Mouse (Mus musculus) forebrain, embryonic 11.5 days (tissue): ENCODE measurements around the gene Tmbim6. TPM values are rescaled to one million over a fixed set of nuclear protein-coding genes. Genes with fewer than 3 reads are reported as not detected.
A peak's percentile ranks its signal among the peaks of the same experiment; 100 is the strongest.

Experiments
- ATAC-seq: fragments of 200-750 bp; cut with Nextera tagmentation; replicated peaks from 2 replicates; pipeline ENCODE4 v1.8.0; 2017; ENCODE audit warnings: moderate TSS enrichment; ENCODE audit not compliant: low FRiP score
- DNase-seq: peaks from one replicate; pipeline ENCODE4 v3.0.0-alpha.2; 2017; ENCODE audit warnings: low spot score
- H3K27ac ChIP-seq: fragments of 300-500 bp; sonication (generic); 2 replicates; pipeline ENCODE4 v1.5.1; 2014; ENCODE audit warnings: low read depth, low read length
- H3K27me3 ChIP-seq: fragments of 300-500 bp; sonication (generic); 2 replicates; pipeline ENCODE4 v1.6.1; 2014; ENCODE audit warnings: mild to moderate bottlenecking, low read length, mixed read lengths; ENCODE audit not compliant: control insufficient read depth, insufficient read depth
- H3K36me3 ChIP-seq: fragments of 300-500 bp; sonication (generic); 2 replicates; pipeline ENCODE4 v1.6.1; 2014; ENCODE audit warnings: mild to moderate bottlenecking, low read length, moderate library complexity, mixed read lengths; ENCODE audit not compliant: control insufficient read depth, insufficient read depth
- H3K4me1 ChIP-seq: fragments of 300-500 bp; sonication (generic); replicated peaks from 2 replicates; pipeline ENCODE4 v1.6.1; 2014; ENCODE audit warnings: low read length, mixed read lengths; ENCODE audit not compliant: control insufficient read depth, insufficient read depth
- H3K4me2 ChIP-seq: fragments of 300-500 bp; sonication (generic); 2 replicates; pipeline ENCODE4 v1.6.1; 2014; ENCODE audit warnings: low read depth, mild to moderate bottlenecking, low read length, moderate library complexity, mixed read lengths; ENCODE audit not compliant: severe bottlenecking
- H3K4me3 ChIP-seq: fragments of 300-500 bp; sonication (generic); 2 replicates; pipeline ENCODE4 v1.5.1; 2014; ENCODE audit warnings: low read depth, low read length
- H3K9ac ChIP-seq: fragments of 300-500 bp; sonication (generic); 2 replicates; pipeline ENCODE4 v1.6.1; 2014; ENCODE audit warnings: low read length
- H3K9me3 ChIP-seq: fragments of 300-500 bp; sonication (generic); 2 replicates; pipeline ENCODE4 v1.6.1; 2016; ENCODE audit warnings: low read length, mixed read lengths; ENCODE audit not compliant: control insufficient read depth
- WGBS: fragments of 180-500 bp; shearing (Covaris S2); extraction: QIAGEN DNeasy Blood & Tissue Kit; methylation state at CpG from one replicate; pipeline ENCODE4 v1.1.7; 2014; 5-methylcytosine and 5-hydroxymethylcytosine counted together
- polyA plus RNA-seq: library from polyadenylated mRNA; unstranded; fragments of >200 nt; fragmentation: Nextera tagmentation; extraction: Ambion mirVana; gene quantifications from 2 replicates; pipeline ENCODE4 v1.2.1, GENCODE M21; 2014

Gene Tmbim6
- polyA plus RNA-seq, 1 experiment from 2014 or later: 229 TPM

- Histone ChIP-seq H3K4me1 (peaks cover 7% of the 10 kb centered on the region; the same call in 1 of the 2 replicates), H3K9ac (peak overlapping the region; percentile 48), H3K4me2 (peak overlapping the region; percentile 36; the same call in 1 of the 2 replicates), H3K9me3 (no peaks in the 10 kb centered on the region), H3K27ac (peak overlapping the region; percentile 92), H3K27me3 (no peaks in the 10 kb centered on the region), H3K4me3 (no peak overlapping the region), H3K36me3 (no peaks in the 10 kb centered on the region)
- ATAC-seq (no peak), DNase-seq (no peak)
- WGBS: 26% methylated on average over 5 of the region's 5 CpGs
Measured at GRCm38 (mm10) chr15:99420101-99420500, 27.4 kb downstream of the Tmbim6 start.

GRCm38 (mm10) chr15:99420521-99421014 lies 27.9 kb downstream of the Tmbim6 start:
- H3K36me3 ChIP-seq: no peaks in the 10 kb centered on the region
- DNase-seq (peak; percentile 84), ATAC-seq (peak; percentile 83)
- H3K9ac ChIP-seq: peak overlapping the region; percentile 48
- 12% methylated on average over 12 of the region's 12 CpGs for WGBS
- no peaks in the 10 kb centered on the region for H3K9me3 ChIP-seq
- H3K4me1 ChIP-seq: peaks cover 7% of the 10 kb centered on the region; the same call in 1 of the 2 replicates
- H3K27me3 ChIP-seq: no peaks in the 10 kb centered on the region
- H3K4me3 ChIP-seq: no peak overlapping the region
- peak overlapping the region; percentile 36; the same call in 1 of the 2 replicates for H3K4me2 ChIP-seq
- H3K27ac ChIP-seq: peak overlapping the region; percentile 92

GRCm38 (mm10) chr15:99421152-99421551 lies 28.5 kb downstream of the Tmbim6 start:
- H3K4me3 ChIP-seq: no peak overlapping the region
- no peak for ATAC-seq
- H3K9me3 ChIP-seq: no peaks in the 10 kb centered on the region
- peaks cover 7% of the 10 kb centered on the region; the same call in 1 of the 2 replicates for H3K4me1 ChIP-seq
- H3K27me3 ChIP-seq: no peaks in the 10 kb centered on the region
- no peaks in the 10 kb centered on the region for H3K36me3 ChIP-seq
- no peak overlapping the region for H3K4me2 ChIP-seq
- H3K27ac ChIP-seq: peak overlapping the region; percentile 92
- 82% methylated on average over 9 of the region's 9 CpGs for WGBS
- H3K9ac ChIP-seq: no peak overlapping the region
- no peak for DNase-seq

GRCm38 (mm10) chr15:99421676-99422075 lies 29.0 kb downstream of the Tmbim6 start:
- Histone ChIP-seq H3K36me3 (no peaks in the 10 kb centered on the region), H3K9ac (no peak overlapping the region), H3K4me1 (peaks cover 7% of the 10 kb centered on the region; the same call in 1 of the 2 replicates), H3K27ac (0 out of 2 replicates have a peak overlapping the region, but pooled peaks have one; percentile 32), H3K4me2 (no peak overlapping the region), H3K4me3 (no peak overlapping the region), H3K27me3 (no peaks in the 10 kb centered on the region), H3K9me3 (no peaks in the 10 kb centered on the region)
- 91% methylated on average over 8 of the region's 8 CpGs for WGBS
- DNase-seq (no peak), ATAC-seq (no peak)

GRCm38 (mm10) chr15:99422551-99422950 lies 29.9 kb downstream of the Tmbim6 start:
- Histone ChIP-seq H3K9ac (no peak overlapping the region), H3K27me3 (no peaks in the 10 kb centered on the region), H3K36me3 (no peaks in the 10 kb centered on the region; the same call in 1 of the 2 replicates), H3K4me3 (no peak overlapping the region), H3K4me2 (no peak overlapping the region), H3K4me1 (peaks cover 7% of the 10 kb centered on the region; the same call in 1 of the 2 replicates), H3K27ac (no peak overlapping the region), H3K9me3 (no peaks in the 10 kb centered on the region)
- 91% methylated on average over 23 of the region's 23 CpGs for WGBS
- ATAC-seq: no peak
- DNase-seq: no peak

GRCm38 (mm10) chr15:99423131-99423530 lies 30.4 kb downstream of the Tmbim6 start:
- H3K4me1 ChIP-seq: peaks cover 7% of the 10 kb centered on the region; the same call in 1 of the 2 replicates
- WGBS: 92% methylated on average over 10 of the region's 10 CpGs
- H3K36me3 ChIP-seq: peaks cover 3% of the 10 kb centered on the region; the same call in 1 of the 2 replicates
- ATAC-seq (no peak), DNase-seq (no peak)
- H3K4me3 ChIP-seq: no peak overlapping the region
- no peak overlapping the region for H3K4me2 ChIP-seq
- H3K27ac ChIP-seq: no peak overlapping the region
- no peaks in the 10 kb centered on the region for H3K9me3 ChIP-seq
- H3K27me3 ChIP-seq: no peaks in the 10 kb centered on the region
- H3K9ac ChIP-seq: no peak overlapping the region

- no peak for ATAC-seq
- WGBS: 90% methylated on average over 9 of the region's 9 CpGs
- H3K9me3 ChIP-seq: no peaks in the 10 kb centered on the region
Measured at GRCm38 (mm10) chr15:99423884-99424283, 31.2 kb downstream of the Tmbim6 start.

GRCm38 (mm10) chr15:99430394-99430793 lies 37.7 kb downstream of the Tmbim6 start:
- 93% methylated on average over 8 of the region's 8 CpGs for WGBS
- Histone ChIP-seq H3K9ac (no peak overlapping the region), H3K4me2 (no peak overlapping the region), H3K36me3 (peaks cover 3% of the 10 kb centered on the region; the same call in 1 of the 2 replicates), H3K27ac (no peak overlapping the region), H3K4me1 (no peaks in the 10 kb centered on the region), H3K9me3 (no peaks in the 10 kb centered on the region), H3K27me3 (no peaks in the 10 kb centered on the region), H3K4me3 (no peak overlapping the region)
- ATAC-seq (no peak), DNase-seq (no peak)

More at GRCm38 (mm10) chr15:99423884-99424283, 31.2 kb downstream of the Tmbim6 start:
- DNase-seq: no peak
- H3K27ac ChIP-seq: no peak overlapping the region
- peaks cover 7% of the 10 kb centered on the region; the same call in 1 of the 2 replicates for H3K4me1 ChIP-seq
- H3K9ac ChIP-seq: no peak overlapping the region
- H3K4me2 ChIP-seq: no peak overlapping the region
- no peak overlapping the region for H3K4me3 ChIP-seq
- no peaks in the 10 kb centered on the region for H3K27me3 ChIP-seq
- peaks cover 3% of the 10 kb centered on the region; the same call in 1 of the 2 replicates for H3K36me3 ChIP-seq

- H3K36me3 ChIP-seq: peaks cover 3% of the 10 kb centered on the region; the same call in 1 of the 2 replicates
- DNase-seq: no peak
- H3K4me1 ChIP-seq: peaks cover 2% of the 10 kb centered on the region; the same call in 1 of the 2 replicates
Measured at GRCm38 (mm10) chr15:99431063-99431462, 38.4 kb downstream of the Tmbim6 start.

More at GRCm38 (mm10) chr15:99431063-99431462, 38.4 kb downstream of the Tmbim6 start:
- H3K27me3 ChIP-seq: no peaks in the 10 kb centered on the region
- no peak overlapping the region for H3K4me2 ChIP-seq
- 89% methylated on average over 10 of the region's 10 CpGs for WGBS
- H3K9me3 ChIP-seq: no peaks in the 10 kb centered on the region
- no peak overlapping the region for H3K4me3 ChIP-seq
- ATAC-seq: no peak
- H3K27ac ChIP-seq: no peak overlapping the region
- no peak overlapping the region for H3K9ac ChIP-seq
